Mouse (Mus musculus): ENCODE measurements at regions not wholly inside any gene's neighbourhood (a gene's known extent, or its start where the extent isn't known, plus 50 kb on each side); places are given as distances from the start of the nearest gene placed in this dataset.

DNA sequence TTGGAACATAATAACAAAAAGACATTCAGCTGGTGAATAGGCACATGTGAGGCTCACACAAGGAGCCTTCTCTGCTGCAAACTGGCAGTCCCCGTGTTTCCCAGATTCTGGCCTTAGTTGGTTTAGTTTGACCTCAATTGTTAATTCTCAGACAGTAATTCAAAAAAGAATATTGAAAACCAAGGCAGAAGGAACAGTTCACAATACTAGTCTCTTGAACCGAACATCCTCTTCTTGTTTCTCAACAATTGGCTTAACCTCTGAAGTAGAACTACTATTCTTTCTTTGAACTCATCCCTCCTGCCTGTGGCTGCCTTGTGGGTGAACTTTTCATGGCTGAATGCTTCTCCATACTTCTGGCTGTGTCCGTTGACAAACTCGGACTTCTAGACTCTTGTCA lies 110.4 kb upstream of the Neil3 start:
- ATAC-seq (ENCODE audit: extremely low read depth, insufficient number of reproducible peaks, low FRiP score, poor library complexity, severe bottlenecking): no peak

DNA sequence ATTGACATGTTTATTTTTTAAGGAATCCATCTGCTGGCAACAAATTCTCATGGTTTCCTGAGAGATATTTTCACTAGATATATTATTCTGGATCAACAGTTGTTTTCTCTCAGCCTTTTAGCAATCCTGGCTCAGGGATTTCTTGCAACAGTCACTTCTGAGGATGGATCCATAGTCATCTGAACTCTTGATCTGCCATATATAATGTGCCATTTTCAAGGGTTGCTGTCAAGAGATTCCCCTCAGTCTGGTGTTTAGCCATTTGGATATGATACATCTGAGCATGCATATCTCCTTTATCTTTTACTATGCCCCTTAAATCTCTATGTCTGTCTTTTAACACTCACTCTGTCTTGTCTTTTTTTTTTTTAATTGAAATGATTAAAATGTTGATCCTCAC lies 130.3 kb upstream of the Neil3 start:
- ATAC-seq (ENCODE audit: extremely low read depth, insufficient number of reproducible peaks, low FRiP score, poor library complexity, severe bottlenecking): no peak

DNA sequence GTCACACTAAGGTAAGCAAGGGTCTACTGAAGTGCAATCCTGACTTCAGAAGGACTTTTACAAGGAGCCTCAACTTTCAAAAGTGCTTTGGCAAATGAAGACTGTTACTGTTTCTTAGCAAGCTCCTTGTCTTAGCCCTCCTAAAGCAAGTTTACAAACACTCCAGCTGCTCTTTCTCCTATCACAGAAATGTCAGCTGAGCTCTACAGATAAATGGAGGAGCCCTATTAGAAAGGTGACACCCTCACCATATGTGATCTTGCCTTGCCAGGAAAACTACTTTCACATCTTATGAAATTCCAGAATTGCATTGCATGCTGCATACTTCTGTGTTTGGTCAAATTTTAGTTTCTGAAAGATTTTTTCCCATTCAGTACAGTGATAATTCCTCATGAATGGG lies 136.6 kb upstream of the Neil3 start:
- ATAC-seq (ENCODE audit: extremely low read depth, insufficient number of reproducible peaks, low FRiP score, poor library complexity, severe bottlenecking): no peak

DNA sequence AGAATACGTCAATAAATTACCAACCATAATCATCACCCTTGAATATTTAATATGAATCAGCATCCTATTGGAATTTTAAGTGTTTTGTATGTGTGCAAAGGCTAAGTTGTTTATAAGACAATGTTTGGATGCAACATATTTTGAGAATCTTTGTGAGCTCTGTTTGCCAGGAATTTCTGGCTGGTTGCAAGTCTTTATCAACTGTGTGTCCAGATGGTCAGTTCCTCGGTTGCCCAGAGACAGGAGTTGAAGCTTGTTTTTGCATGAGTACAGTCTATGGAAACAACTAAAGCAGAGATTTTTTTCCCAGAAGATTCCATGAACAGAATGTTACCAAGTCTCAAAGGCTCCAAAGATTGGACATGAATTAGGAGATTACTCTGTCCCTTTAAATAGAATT lies 142.0 kb upstream of the Neil3 start:
- ATAC-seq (ENCODE audit: extremely low read depth, insufficient number of reproducible peaks, low FRiP score, poor library complexity, severe bottlenecking): no peak

DNA sequence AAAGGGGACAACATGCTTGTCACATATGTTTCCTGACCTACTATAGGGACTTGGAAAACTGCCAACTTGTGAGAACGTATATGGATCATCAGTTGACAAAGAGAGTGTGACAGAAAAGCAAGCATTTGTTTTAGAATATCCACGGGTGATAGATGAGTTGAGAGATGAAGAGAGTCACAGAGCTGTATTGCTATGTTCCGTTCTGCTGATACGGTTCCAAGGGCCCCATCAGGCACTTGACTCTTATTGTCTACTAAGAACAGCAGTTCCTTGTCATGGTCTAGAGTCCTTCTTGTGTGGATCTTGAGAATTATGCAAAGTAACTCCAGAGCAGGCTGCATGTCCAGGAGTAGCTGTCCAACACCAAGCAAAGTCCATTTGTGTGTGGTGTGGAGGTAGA lies 143.0 kb upstream of the Neil3 start:
- ATAC-seq (ENCODE audit: extremely low read depth, insufficient number of reproducible peaks, low FRiP score, poor library complexity, severe bottlenecking): no peak

DNA sequence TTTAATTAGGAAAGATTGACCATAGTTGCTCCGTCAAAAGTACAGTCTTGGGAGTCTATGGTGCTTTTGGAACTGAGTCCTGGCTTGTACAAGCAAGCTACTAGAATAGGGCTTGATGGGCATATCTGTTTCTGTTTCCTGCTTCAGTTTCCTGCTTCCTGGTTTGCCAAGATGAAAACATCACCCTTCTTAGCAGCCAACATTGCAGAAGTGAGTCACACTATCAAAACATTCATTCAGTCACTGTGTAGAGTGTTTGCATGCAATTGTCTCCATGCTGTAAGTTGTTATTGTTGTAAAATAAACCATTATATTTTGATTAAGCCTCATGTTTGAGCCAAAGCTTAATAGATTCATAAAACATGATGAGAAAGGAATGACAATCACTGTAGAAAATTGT lies 149.3 kb upstream of the Neil3 start:
- ATAC-seq (ENCODE audit: extremely low read depth, insufficient number of reproducible peaks, low FRiP score, poor library complexity, severe bottlenecking): no peak

DNA sequence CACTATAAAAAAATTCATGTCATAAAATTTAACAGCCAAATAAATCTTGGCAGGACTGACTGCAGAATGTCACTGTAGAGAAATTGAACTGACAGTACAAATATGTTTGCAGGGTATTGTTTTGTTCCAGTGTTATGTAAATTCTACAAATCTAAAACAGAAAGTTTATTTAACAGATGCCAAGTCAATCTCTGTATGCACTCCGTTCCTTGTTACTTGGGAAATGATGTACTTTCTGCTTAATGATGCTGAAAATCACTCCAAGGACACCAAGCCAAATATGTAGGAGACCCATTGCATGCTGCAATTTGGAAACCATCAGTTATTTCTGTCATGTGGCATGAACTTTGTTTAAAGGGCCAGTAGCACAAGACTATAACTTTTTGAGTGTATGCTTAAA lies 182.3 kb upstream of the Neil3 start:
- no peak for ATAC-seq (ENCODE audit: extremely low read depth, insufficient number of reproducible peaks, low FRiP score, poor library complexity, severe bottlenecking)

DNA sequence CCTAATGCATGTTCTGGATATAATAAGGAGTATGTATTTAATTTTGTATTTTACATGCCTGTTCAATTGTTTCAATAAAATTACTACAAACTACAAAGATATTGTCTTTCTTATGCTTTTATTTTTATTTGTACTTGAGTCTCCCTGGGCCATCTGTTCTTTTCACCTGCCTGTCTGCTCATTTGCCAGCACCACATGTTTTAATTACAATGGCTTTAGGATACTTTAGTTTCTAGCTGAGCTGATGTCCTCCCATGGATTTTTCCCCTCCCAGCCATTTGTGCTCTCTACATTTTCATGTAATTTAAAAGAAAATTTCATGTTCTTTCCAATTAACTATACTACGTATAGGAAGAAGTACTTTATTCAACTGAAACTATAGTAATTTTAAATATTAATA lies 188.5 kb upstream of the Neil3 start:
- ATAC-seq (ENCODE audit: extremely low read depth, insufficient number of reproducible peaks, low FRiP score, poor library complexity, severe bottlenecking): no peak

DNA sequence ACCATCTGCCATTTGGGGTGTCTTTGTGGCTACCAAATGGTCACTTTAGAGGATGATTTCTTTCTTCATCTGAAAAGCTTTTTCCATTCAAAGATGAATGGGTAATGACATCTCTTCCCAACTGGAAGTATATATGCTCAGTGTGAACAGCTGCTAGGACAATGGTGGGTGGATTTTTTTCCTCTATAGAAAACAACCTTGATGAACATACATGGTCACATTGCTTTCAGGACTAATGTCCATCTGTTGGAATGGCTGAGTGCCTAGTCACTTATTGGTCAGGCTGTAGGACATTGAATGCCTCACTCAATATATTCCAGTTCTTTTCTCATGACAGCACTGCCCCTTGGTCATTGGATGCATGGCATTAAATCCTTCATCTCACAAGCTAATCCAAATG lies 209.0 kb upstream of the Neil3 start:
- ATAC-seq (ENCODE audit: extremely low read depth, insufficient number of reproducible peaks, low FRiP score, poor library complexity, severe bottlenecking): no peak

DNA sequence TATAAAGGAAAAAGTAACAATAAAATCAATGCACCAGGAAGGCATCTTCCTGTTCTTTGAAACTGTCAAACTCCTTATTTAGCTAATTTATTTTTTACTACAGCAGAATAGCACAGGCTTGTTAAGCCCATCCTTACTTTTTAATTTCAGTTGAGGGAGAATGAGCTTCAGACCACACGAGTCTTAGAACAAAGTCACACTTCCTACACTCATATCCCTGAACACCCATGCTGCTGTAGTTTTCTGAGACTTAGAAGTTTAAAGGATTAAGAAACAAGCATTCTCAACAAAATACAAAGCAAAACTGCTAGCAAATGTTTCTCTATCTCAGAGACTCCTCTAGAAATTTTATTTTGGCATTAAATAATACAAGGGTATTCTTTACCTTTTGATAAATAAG lies 208.8 kb upstream of the Vegfc start:
- ATAC-seq (ENCODE audit: extremely low read depth, insufficient number of reproducible peaks, low FRiP score, poor library complexity, severe bottlenecking): no peak

DNA sequence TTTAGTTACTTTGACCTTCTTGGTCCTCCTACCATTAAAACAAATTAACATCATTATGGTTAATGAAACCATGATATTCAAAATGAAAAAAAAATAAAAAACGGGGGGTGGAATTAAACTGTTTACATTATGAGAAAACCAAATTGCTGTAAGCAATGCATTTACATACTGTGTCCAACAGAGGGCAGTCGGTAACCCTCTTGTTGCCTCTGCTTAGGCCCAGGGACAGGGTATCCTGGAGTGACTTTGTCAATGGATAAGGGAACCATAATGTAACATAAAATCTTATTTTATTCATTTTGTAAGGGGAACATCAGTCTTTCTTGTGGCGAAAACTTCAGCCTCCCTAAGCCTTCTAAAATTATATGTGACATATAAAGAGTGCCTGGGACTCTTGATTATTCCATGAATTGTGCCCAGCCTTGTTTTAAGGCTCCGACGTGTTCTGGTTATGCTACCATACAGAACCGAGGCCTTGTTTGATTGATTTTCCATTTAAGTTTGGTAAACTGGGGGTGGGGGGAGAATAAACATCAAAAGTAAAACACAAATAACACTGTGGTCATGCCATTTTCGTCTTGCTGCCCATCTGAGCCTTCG lies 207.3 kb upstream of the Vegfc start:
- ATAC-seq (ENCODE audit: extremely low read depth, insufficient number of reproducible peaks, low FRiP score, poor library complexity, severe bottlenecking): peak; percentile 41; the same call in 1 of the 2 replicates

DNA sequence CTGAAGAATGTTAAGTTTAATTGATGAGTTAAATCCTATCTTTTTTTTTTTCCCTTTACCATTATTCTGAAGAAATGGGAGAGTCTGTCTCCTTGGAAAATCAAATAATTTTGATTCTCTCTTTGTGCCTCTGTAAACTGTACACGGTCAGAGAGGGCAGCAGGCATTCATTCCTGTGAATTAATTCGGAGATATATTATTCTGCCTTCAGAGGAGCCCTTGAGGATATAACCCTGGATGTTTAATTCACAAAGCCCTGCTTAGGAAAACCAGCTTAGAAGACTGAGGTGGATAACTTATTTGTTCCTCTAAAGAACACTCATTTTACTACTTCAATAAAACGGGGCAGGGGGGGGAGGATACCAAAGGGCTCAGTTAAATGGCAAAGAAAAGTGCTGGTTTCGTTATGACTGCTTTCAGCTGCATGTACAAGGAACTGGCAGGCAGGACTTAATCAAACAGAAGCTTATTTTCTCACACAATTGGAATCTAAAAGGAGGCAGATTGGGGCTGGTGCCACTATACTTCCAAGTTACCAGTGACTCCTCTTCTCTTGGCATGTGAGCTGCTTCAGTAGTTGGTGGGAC lies 205.3 kb upstream of the Vegfc start:
- ATAC-seq (ENCODE audit: extremely low read depth, insufficient number of reproducible peaks, low FRiP score, poor library complexity, severe bottlenecking): no peak

DNA sequence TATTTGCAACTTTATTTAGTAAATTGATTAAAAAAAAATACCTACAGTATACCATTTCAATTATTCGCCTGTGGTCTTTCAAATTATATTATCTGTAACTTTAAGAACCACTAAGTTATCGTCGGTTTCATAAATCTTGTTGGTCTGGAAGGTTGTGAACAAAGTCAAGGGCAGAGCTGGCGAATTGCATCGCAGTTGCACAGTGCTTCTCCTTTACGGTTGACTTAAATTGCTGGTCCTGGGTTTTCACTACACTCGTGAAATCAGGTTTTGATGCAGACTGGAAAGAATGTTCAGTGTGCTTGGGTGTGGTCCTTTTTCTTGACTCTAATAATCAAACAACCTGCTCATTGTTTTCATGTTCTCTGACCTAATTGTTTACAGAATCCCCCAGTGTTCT lies 198.6 kb upstream of the Vegfc start:
- no peak for ATAC-seq (ENCODE audit: extremely low read depth, insufficient number of reproducible peaks, low FRiP score, poor library complexity, severe bottlenecking)

DNA sequence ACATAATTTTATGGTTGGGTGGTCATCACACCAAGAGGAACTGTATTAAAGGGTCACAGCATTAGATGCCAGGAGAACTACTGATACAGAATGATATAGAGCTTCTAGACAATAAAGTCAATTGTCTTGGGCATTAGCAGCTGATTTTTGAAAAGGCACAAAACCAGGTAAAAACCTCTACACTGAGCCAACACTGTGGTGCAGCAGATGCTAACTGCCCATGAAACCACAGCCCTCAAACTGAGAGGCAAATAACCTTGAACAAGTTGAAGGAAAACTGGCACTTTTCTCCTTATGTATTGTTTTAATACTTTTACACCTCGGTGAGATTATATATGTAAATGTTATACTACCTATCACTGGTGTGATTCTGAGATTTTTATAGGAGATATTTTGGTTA lies 195.9 kb upstream of the Vegfc start:
- ATAC-seq (ENCODE audit: extremely low read depth, insufficient number of reproducible peaks, low FRiP score, poor library complexity, severe bottlenecking): no peak

DNA sequence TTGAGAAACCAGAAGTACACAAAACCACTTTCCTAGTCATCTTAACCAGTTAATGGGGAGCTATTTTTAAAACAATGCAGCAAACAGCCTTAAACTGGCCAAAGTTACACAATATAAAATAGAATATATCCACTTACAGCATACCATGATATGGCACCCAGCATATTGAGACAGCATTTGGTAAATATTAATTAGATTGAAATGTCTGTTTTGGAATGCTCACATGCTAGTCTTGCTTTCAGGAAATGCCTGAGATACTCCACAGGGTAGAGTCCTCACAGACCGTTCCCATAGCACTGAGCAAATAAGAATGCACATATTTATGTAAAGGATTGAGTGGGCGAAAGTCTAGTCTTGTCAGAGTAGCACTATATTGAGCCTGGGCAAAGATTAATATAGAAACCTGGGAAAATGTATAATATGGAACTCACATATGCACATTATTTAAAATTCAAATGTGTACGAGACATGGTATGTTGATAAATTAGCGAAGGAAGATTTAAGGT lies 185.1 kb upstream of the Vegfc start:
- ATAC-seq (ENCODE audit: extremely low read depth, insufficient number of reproducible peaks, low FRiP score, poor library complexity, severe bottlenecking): no peak

DNA sequence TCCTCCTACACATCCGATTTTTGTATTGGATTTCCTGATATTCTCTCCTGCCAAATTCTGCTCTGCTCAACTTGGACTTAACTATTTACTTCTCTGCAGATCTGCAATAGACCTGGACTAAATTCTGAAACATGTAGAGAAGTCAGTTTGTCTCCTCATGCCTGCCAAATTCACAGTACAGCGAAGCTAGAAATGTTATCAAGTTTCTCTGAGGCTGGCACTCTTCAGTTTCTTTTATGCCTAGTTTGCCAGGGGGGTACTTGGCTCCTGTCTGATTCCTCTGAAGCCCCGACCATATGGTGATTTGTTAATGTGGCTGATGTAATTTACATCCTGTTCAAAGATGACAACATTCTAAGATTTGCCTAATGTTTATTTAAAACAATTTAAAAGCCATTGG lies 184.6 kb upstream of the Vegfc start:
- no peak for ATAC-seq (ENCODE audit: extremely low read depth, insufficient number of reproducible peaks, low FRiP score, poor library complexity, severe bottlenecking)

DNA sequence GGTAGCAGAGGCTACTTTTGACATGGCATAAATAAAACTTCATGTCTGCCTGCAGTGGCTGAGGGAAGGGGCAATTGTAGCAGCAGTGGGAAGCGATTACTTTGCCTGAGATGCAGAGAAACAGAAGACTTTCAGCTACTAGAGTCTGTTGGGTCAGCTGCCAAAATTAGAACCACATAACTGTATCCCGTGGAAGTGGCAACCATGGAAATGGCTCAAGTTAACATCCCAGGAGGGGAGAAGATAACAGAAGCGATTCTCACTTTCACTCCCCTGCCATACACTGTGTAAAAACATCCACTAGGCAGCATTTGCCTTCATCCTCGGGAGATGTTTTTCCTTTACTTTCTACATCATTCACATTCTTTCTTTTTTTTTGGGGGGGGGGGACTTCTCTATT lies 155.1 kb upstream of the Vegfc start:
- no peak for ATAC-seq (ENCODE audit: extremely low read depth, insufficient number of reproducible peaks, low FRiP score, poor library complexity, severe bottlenecking)

DNA sequence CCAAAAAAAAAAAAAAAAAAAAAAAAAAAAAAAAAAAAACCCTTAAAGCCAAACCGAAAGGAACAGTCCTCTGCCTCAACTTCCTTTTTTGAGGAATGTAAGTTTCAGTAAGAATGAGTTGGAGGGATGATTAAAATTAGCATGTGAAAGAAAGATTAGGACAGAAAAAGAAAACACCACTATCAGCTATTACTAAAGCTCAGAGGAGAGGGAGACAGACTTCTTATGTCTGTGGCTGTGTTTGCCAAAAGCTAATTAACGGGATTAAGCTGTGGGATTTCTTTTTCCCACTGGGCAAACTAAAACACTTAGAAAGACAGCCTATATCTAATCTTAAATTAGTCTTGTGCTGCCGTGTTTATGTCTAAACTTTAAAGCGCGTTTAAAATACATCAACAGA lies 146.7 kb upstream of the Vegfc start:
- no peak for ATAC-seq (ENCODE audit: extremely low read depth, insufficient number of reproducible peaks, low FRiP score, poor library complexity, severe bottlenecking)

DNA sequence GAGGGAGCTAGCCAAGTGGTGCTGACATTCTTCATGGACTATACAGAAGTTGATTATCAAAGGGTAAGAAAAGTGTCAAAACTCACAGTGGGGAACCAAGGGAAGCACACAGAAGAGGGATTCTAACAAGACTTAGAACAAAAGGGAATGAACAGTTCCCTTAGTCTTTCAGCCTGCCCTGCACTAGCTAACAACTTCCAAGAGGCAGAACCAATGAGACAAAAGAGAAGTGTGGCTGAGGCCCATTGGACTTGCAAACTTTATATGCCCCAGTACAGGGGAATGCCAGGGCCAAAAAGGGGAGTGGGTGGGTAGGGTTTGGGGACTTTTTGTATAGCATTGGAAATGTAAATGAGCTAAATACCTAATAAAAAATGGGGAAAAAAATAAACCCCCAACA lies 139.0 kb upstream of the Vegfc start:
- no peak for ATAC-seq (ENCODE audit: extremely low read depth, insufficient number of reproducible peaks, low FRiP score, poor library complexity, severe bottlenecking)

DNA sequence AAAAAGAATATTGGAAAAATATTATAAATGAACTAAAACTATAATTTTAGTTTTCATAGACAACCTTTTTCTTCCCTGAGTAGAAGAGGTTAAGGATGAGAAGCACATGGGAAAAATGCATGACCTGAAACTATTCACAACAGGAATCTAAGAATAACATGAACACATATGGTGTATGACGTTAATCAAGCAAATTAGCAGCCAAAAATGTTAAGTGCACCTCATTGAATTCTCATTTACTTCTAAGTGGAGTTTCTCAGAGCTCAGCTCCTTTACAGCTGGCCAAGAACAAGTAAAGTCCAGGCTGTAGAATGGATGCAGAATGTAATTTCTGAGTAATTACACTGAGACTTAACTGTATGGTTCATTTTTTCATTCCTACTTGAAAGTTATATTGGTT lies 137.9 kb upstream of the Vegfc start:
- ATAC-seq (ENCODE audit: extremely low read depth, insufficient number of reproducible peaks, low FRiP score, poor library complexity, severe bottlenecking): no peak

DNA sequence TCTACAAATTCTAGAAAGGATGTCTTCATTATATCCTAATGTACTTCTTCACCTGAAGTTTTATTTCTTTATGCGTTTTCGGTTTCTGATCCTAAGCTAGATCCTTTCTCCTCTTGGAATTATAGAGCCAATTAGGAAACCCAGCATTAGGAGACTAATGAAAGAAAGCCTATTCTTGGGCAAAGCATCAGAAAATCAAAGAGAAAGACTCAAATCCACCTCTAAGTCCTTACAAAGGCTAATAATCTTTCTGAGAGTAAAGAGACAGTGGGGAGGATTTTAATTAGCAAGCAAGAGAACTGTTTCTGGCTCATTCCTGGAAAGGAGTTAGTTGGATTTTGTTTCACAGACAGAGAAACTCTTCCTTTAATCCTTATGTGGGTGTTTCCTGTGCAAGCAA lies 136.3 kb upstream of the Vegfc start:
- no peak for ATAC-seq (ENCODE audit: extremely low read depth, insufficient number of reproducible peaks, low FRiP score, poor library complexity, severe bottlenecking)

All from neutrophil, adult 5-6 weeks (primary cell).